Mouse (Mus musculus): ENCODE data around the gene Antxr2. TPM values are rescaled to one million over a fixed set of nuclear protein-coding genes. Genes with fewer than 3 reads are reported as not detected.

Antxr2 gene
- polyA plus RNA-seq, 2 experiments = 10.5 to 32.4 TPM

DNA sequence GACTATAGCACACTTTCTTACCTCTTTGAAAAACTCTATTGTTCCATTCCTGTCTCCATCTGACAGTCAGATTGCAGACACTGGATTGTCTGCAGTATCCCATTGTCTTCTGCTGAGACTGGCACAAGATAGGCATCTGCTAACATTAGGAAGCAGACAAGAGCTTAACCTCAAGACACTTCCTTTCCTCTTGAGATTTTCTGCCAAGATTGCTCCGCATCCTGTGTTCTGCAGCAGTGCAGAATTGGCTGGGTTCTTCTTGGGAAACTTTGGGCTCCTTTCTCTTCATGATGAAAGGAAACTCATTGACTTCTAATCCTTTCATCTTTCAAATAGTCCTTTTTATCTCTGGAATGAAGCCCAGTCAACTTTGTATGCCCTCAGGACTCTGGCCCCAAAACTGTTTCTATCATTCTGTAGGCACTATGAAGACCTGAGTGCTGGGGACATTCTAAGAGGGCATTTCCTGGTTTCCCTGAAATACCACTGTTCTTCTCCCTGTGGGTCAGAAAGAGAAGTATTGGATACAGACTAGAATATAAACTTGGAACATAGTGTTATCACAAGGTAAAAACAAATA lies 152.5 kb downstream of the Antxr2 start:
- no peak overlapping the region for H3K9ac ChIP-seq (ENCODE audit: low read depth, low read length, severe bottlenecking)

DNA sequence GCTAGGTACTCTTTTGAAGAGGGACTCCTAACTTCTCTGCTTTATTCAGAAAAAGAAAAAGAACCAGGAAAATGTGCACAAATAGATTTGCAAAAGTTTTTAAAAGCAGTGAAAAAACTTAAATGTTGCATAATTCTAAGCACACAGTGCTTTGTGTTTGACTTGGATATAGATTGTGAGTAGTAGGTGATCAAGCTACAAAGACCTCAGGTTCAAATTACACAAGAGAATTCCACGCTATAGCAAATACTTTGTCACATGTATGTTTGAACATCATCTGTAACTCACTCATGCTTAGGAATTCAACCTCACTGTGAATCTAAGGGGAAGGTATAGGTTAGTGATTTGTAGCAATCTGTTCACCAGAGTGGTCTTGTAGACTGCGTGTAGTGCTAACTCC lies 153.9 kb downstream of the Antxr2 start:
- no peak overlapping the region for H3K27ac ChIP-seq (replicated peaks; ENCODE audit: low read depth, low read length)
- no peaks in the 10 kb centered on the region for H3K36me3 ChIP-seq (ENCODE audit: control insufficient read depth, insufficient read depth, low read length)
- WGBS = 90% methylated on average over 2 of the region's 2 CpGs

More for the DNA sequence above, 152.5 kb downstream of the Antxr2 start:
- WGBS = 86% methylated on average over 1 of the region's 1 CpGs
- H3K4me3 ChIP-seq (replicated peaks; ENCODE audit: low read length) = no peak overlapping the region
- no peaks in the 10 kb centered on the region for H3K9me3 ChIP-seq (ENCODE audit: control insufficient read depth, low read length)
- H3K4me1 ChIP-seq (ENCODE audit: control insufficient read depth, insufficient read depth, low read length) = no peaks in the 10 kb centered on the region
- TF ChIP-seq POLR2A (IDR thresholded peaks at IDR 0.05; ENCODE audit: borderline replicate concordance, extremely low read depth, insufficient read depth, insufficient read length) = no peak
- H3K4me2 ChIP-seq (replicated peaks; ENCODE audit: low read depth, low read length, severe bottlenecking) = no peak overlapping the region
- H3K36me3 ChIP-seq (ENCODE audit: control insufficient read depth, insufficient read depth, low read length) = no peaks in the 10 kb centered on the region
- ATAC-seq (ENCODE audit: low FRiP score, low read depth) (no peak), DNase-seq (ENCODE audit: low spot score) (no peak)
- no peaks in the 10 kb centered on the region for H3K27me3 ChIP-seq (ENCODE audit: control insufficient read depth, insufficient read depth, low read length)
- no peak overlapping the region for H3K27ac ChIP-seq (replicated peaks; ENCODE audit: low read depth, low read length)

DNA sequence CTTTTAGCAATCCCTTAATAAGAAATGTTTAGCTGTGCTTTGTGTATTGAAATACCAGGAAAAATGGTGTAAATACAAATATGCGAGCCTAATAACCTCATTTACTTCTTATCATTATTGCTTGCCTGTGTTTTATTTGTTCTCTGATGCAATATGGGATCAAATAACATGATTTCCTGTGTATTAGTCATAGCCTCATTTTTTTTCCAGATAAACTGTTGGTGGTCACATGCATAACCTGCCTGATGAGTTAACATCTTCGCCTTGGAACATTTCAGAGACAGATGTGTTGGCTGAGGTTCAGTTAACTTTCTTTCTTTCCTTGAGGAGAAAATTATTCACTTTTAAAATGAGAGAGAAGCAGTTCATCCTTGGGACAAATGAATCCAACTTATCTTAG lies 162.9 kb downstream of the Antxr2 start:
- Histone ChIP-seq H3K9me3 (ENCODE audit: control insufficient read depth, low read length) (no peaks in the 10 kb centered on the region), H3K4me3 (replicated peaks; ENCODE audit: low read length) (no peak overlapping the region), H3K9ac (ENCODE audit: low read depth, low read length, severe bottlenecking) (no peak overlapping the region), H3K4me2 (replicated peaks; ENCODE audit: low read depth, low read length, severe bottlenecking) (no peak overlapping the region), H3K36me3 (ENCODE audit: control insufficient read depth, insufficient read depth, low read length) (no peaks in the 10 kb centered on the region), H3K4me1 (ENCODE audit: control insufficient read depth, insufficient read depth, low read length) (no peaks in the 10 kb centered on the region), H3K27ac (replicated peaks; ENCODE audit: low read depth, low read length) (no peak overlapping the region), H3K27me3 (ENCODE audit: control insufficient read depth, insufficient read depth, low read length) (no peaks in the 10 kb centered on the region)
- DNase-seq (ENCODE audit: low spot score) = no peak
- TF ChIP-seq POLR2A (IDR thresholded peaks at IDR 0.05; ENCODE audit: borderline replicate concordance, extremely low read depth, insufficient read depth, insufficient read length) = no peak
- WGBS = 74% methylated on average over 2 of the region's 2 CpGs
- no peak for ATAC-seq (ENCODE audit: low FRiP score, low read depth)

More for the DNA sequence above, 153.9 kb downstream of the Antxr2 start:
- Histone ChIP-seq H3K9ac (ENCODE audit: low read depth, low read length, severe bottlenecking) (no peak overlapping the region), H3K9me3 (ENCODE audit: control insufficient read depth, low read length) (no peaks in the 10 kb centered on the region), H3K4me3 (replicated peaks; ENCODE audit: low read length) (no peak overlapping the region), H3K4me1 (ENCODE audit: control insufficient read depth, insufficient read depth, low read length) (no peaks in the 10 kb centered on the region), H3K4me2 (replicated peaks; ENCODE audit: low read depth, low read length, severe bottlenecking) (no peak overlapping the region), H3K27me3 (ENCODE audit: control insufficient read depth, insufficient read depth, low read length) (no peaks in the 10 kb centered on the region)
- DNase-seq (ENCODE audit: low spot score) (no peak), ATAC-seq (ENCODE audit: low FRiP score, low read depth) (no peak)
- TF ChIP-seq POLR2A (IDR thresholded peaks at IDR 0.05; ENCODE audit: borderline replicate concordance, extremely low read depth, insufficient read depth, insufficient read length) = no peak

DNA sequence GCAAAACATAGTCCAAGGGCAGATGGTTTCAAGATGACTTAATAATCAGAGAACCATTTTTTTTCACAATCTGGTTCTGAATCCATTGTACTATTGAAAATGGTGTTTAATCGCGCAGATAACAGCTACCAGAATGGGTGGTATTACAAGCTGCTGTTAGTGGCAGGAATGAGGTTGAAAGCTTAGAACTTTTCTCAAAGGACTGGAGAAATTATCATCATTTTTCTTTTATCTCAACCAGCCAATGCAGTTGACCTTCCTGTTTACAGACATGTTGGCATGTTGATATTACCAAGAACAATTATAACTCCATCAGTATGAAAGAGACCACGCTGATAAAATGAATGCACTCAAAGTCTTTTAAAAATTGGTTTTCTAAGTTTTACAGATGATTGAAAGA lies 163.9 kb downstream of the Antxr2 start:
- Histone ChIP-seq H3K27me3 (ENCODE audit: control insufficient read depth, insufficient read depth, low read length) (no peaks in the 10 kb centered on the region), H3K4me1 (ENCODE audit: control insufficient read depth, insufficient read depth, low read length) (no peaks in the 10 kb centered on the region), H3K27ac (replicated peaks; ENCODE audit: low read depth, low read length) (no peak overlapping the region), H3K36me3 (ENCODE audit: control insufficient read depth, insufficient read depth, low read length) (no peaks in the 10 kb centered on the region), H3K9ac (ENCODE audit: low read depth, low read length, severe bottlenecking) (no peak overlapping the region), H3K4me2 (replicated peaks; ENCODE audit: low read depth, low read length, severe bottlenecking) (no peak overlapping the region), H3K9me3 (ENCODE audit: control insufficient read depth, low read length) (no peaks in the 10 kb centered on the region), H3K4me3 (replicated peaks; ENCODE audit: low read length) (no peak overlapping the region)
- DNase-seq (ENCODE audit: low spot score) (no peak), ATAC-seq (ENCODE audit: low FRiP score, low read depth) (no peak)
- WGBS = 87% methylated on average over 3 of the region's 3 CpGs
- TF ChIP-seq POLR2A (IDR thresholded peaks at IDR 0.05; ENCODE audit: borderline replicate concordance, extremely low read depth, insufficient read depth, insufficient read length) = no peak

DNA sequence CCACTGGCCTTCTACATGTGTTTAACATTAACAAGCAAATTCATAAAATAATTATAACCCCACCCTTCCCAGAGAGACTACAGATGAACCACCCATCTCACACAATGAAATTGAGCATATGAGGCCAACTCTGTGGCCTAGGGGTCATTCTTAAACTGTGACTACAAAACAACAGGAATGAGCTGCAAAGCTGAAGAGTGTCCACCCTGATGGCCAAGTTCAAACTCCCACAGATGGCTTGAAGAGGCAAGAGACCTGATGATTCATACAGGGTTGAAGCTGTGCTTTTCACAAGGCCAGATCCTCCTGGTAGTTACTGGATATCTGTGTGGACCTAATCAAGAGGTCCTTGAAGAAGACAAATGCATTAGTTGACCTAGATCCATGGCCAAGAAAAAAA lies 173.7 kb downstream of the Antxr2 start:
- H3K9me3 ChIP-seq (ENCODE audit: control insufficient read depth, low read length) = no peaks in the 10 kb centered on the region
- DNase-seq (ENCODE audit: low spot score) = no peak
- H3K27me3 ChIP-seq (ENCODE audit: control insufficient read depth, insufficient read depth, low read length) = no peaks in the 10 kb centered on the region
- no peak for TF ChIP-seq POLR2A (IDR thresholded peaks at IDR 0.05; ENCODE audit: borderline replicate concordance, extremely low read depth, insufficient read depth, insufficient read length)
- no peaks in the 10 kb centered on the region for H3K36me3 ChIP-seq (ENCODE audit: control insufficient read depth, insufficient read depth, low read length)
- no peak overlapping the region for H3K27ac ChIP-seq (replicated peaks; ENCODE audit: low read depth, low read length)
- no peak overlapping the region for H3K9ac ChIP-seq (ENCODE audit: low read depth, low read length, severe bottlenecking)
- no peak overlapping the region for H3K4me2 ChIP-seq (replicated peaks; ENCODE audit: low read depth, low read length, severe bottlenecking)
- no peak overlapping the region for H3K4me3 ChIP-seq (replicated peaks; ENCODE audit: low read length)
- no peaks in the 10 kb centered on the region for H3K4me1 ChIP-seq (ENCODE audit: control insufficient read depth, insufficient read depth, low read length)
- no peak for ATAC-seq (ENCODE audit: low FRiP score, low read depth)

Measured in limb, embryonic 14.5 days (tissue).